Mouse (Mus musculus): ENCODE measurements around the gene Olfr221. TPM values are rescaled to one million over a fixed set of nuclear protein-coding genes. Genes with fewer than 3 reads are reported as not detected.

The Olfr221 gene
- polyA plus RNA-seq, 1 experiment from 2014 or later: not detected

GRCm38 (mm10) chr14:52009361-52009760, 32.9 kb downstream of the Olfr221 start:
- TF ChIP-seq CTCF (IDR thresholded peaks at IDR 0.05; ENCODE audit: low read depth) (no peak), EP300 (IDR thresholded peaks at IDR 0.05; ENCODE audit: low read depth) (no peak)
- no peak overlapping the region for H3K27ac ChIP-seq (ENCODE audit: low read depth)
- H3K27me3 ChIP-seq (ENCODE audit: insufficient read depth, low read length): no peaks in the 10 kb centered on the region
- H3K36me3 ChIP-seq (replicated peaks; ENCODE audit: insufficient read depth, low read length): peaks cover 28% of the 10 kb centered on the region
- no peak overlapping the region for H3K4me2 ChIP-seq (ENCODE audit: low read depth, low read length)
- WGBS (ENCODE audit: insufficient replicate concordance): 80% methylated on average over 26 of the region's 26 CpGs
- no peak overlapping the region for H3K9ac ChIP-seq (replicated peaks)
- DNase-seq (no peak), ATAC-seq (no peak)
- H3K4me3 ChIP-seq (ENCODE audit: low read depth, low read length): no peak overlapping the region
- H3K4me1 ChIP-seq (ENCODE audit: insufficient read depth): peaks cover 8% of the 10 kb centered on the region
- no peaks in the 10 kb centered on the region for H3K9me3 ChIP-seq (ENCODE audit: low read length)

GRCm38 (mm10) chr14:52008321-52009203, 33.7 kb downstream of the Olfr221 start:
- H3K27ac ChIP-seq (ENCODE audit: low read depth): no peak overlapping the region
- no peaks in the 10 kb centered on the region for H3K27me3 ChIP-seq (ENCODE audit: insufficient read depth, low read length)
- H3K4me3 ChIP-seq (ENCODE audit: low read depth, low read length): no peak overlapping the region
- 56% methylated on average over 38 of the region's 38 CpGs for WGBS (ENCODE audit: insufficient replicate concordance)
- H3K4me2 ChIP-seq (ENCODE audit: low read depth, low read length): no peak overlapping the region
- no peak overlapping the region for H3K9ac ChIP-seq (replicated peaks)
- peak; percentile 90 for ATAC-seq
- TF ChIP-seq CTCF (IDR thresholded peaks at IDR 0.05; ENCODE audit: low read depth): peak; percentile 100
- no peak for TF ChIP-seq EP300 (IDR thresholded peaks at IDR 0.05; ENCODE audit: low read depth)
- no peaks in the 10 kb centered on the region for H3K9me3 ChIP-seq (ENCODE audit: low read length)
- H3K36me3 ChIP-seq (replicated peaks; ENCODE audit: insufficient read depth, low read length): peaks cover 28% of the 10 kb centered on the region
- peak; percentile 93 for DNase-seq
- peaks cover 8% of the 10 kb centered on the region for H3K4me1 ChIP-seq (ENCODE audit: insufficient read depth)

DNA sequence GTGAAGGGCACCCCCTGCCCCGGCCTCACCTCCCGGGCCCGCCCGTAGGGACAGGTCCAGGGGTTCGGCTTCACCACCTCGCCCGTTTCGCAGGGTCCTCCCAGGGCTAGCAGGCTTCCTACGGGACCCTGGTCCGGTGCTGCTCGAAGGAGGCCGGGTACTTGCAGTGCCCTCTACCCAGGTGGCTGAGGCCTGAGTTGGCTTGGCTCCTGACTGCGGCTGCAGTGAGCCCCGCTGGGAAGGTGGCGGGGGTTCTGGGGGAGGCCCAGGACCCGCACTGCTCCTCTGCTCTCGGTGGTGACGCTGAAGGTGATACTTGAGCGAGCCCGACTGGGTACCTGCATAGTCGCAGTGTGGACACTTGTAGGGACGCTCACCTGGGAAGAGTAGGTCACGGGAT, 35.5 kb downstream of the Olfr221 start:
- Histone ChIP-seq H3K36me3 (replicated peaks; ENCODE audit: insufficient read depth, low read length) (peaks cover 28% of the 10 kb centered on the region), H3K4me3 (ENCODE audit: low read depth, low read length) (no peak overlapping the region), H3K4me2 (ENCODE audit: low read depth, low read length) (no peak overlapping the region), H3K9ac (replicated peaks) (no peak overlapping the region), H3K9me3 (ENCODE audit: low read length) (no peaks in the 10 kb centered on the region), H3K27me3 (ENCODE audit: insufficient read depth, low read length) (no peaks in the 10 kb centered on the region), H3K27ac (ENCODE audit: low read depth) (no peak overlapping the region), H3K4me1 (ENCODE audit: insufficient read depth) (peaks cover 8% of the 10 kb centered on the region)
- whole genome bisulfite sequencing (ENCODE audit: insufficient replicate concordance): 95% methylated on average over 23 of the region's 23 CpGs
- ATAC-seq (no peak), DNase-seq (no peak)
- no peak for TF ChIP-seq CTCF (IDR thresholded peaks at IDR 0.05; ENCODE audit: low read depth)
- no peak for TF ChIP-seq EP300 (IDR thresholded peaks at IDR 0.05; ENCODE audit: low read depth)

DNA sequence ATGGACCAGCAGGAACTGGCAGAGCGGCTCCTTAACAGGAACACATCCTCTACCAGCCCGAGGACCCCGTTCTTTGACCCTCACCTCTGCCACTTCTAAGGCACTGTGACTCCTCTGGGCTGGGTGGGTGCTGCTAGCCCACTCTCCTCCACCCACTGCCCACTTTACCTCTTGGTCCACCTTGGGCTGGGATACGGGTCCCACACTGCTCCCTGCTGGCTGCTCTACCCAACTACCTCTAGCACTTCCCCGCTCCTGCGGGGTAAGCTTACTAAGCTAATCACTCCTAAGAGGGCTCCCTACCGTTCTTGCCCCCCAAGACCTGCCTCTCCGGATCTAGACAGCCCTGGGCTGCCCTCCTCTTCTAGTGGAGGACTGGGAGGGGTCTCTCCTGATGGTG, 36.0 kb downstream of the Olfr221 start:
- no peak overlapping the region for H3K4me3 ChIP-seq (ENCODE audit: low read depth, low read length)
- H3K36me3 ChIP-seq (replicated peaks; ENCODE audit: insufficient read depth, low read length): peaks cover 28% of the 10 kb centered on the region
- WGBS (ENCODE audit: insufficient replicate concordance): 84% methylated on average over 8 of the region's 8 CpGs

DNA sequence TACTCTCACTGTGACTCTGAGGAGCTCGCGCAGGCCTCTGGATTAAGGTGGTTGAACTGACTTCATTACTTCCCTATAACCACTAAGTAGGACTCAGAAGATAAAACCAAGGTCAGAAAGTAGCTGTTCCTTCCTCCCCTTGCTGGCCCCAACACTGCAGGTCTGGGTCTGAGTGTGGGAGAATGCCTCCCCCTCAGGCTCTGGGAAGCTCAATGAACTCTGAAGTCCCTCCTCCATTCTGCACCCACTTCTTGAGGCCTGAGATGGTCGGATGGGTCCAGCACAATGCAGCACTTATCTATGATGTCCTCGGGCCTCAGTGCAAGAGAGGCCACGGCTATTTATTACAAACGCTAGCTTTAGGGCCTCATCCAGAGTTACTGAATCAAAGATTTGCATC, 36.6 kb downstream of the Olfr221 start:
- H3K36me3 ChIP-seq (replicated peaks; ENCODE audit: insufficient read depth, low read length): peaks cover 33% of the 10 kb centered on the region
- no peak overlapping the region for H3K4me3 ChIP-seq (ENCODE audit: low read depth, low read length)
- WGBS (ENCODE audit: insufficient replicate concordance): 78% methylated on average over 6 of the region's 6 CpGs

More for the DNA sequence above, 36.0 kb downstream of the Olfr221 start:
- ATAC-seq (no peak), DNase-seq (peak; percentile 24)
- Histone ChIP-seq H3K9me3 (ENCODE audit: low read length) (no peaks in the 10 kb centered on the region), H3K27ac (ENCODE audit: low read depth) (no peak overlapping the region), H3K4me2 (ENCODE audit: low read depth, low read length) (no peak overlapping the region), H3K27me3 (ENCODE audit: insufficient read depth, low read length) (no peaks in the 10 kb centered on the region), H3K4me1 (ENCODE audit: insufficient read depth) (peaks cover 8% of the 10 kb centered on the region), H3K9ac (replicated peaks) (no peak overlapping the region)
- no peak for TF ChIP-seq EP300 (IDR thresholded peaks at IDR 0.05; ENCODE audit: low read depth)
- peak; percentile 42 for TF ChIP-seq CTCF (IDR thresholded peaks at IDR 0.05; ENCODE audit: low read depth)

DNA sequence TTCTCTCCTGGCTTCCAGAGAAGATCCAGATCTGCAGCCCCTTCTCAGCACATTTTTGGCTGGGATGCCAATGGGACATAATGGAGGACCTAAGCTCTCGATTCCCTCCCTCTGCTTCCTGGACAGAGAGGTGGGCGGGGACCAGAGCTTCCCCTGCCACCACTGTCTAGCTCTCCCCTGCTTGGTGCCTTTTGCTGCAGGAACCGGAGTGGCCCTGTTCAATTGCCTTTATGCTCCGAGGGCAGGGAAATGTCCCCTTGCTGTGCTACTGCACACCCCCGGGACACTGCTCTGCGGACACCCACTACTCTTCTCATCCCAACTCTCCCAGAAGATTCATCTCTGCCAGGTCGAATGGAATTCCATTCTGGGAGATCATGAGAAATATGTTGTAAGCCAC, 37.1 kb downstream of the Olfr221 start:
- Histone ChIP-seq H3K9me3 (ENCODE audit: low read length) (no peaks in the 10 kb centered on the region), H3K4me2 (ENCODE audit: low read depth, low read length) (no peak overlapping the region), H3K9ac (replicated peaks) (no peak overlapping the region), H3K27me3 (ENCODE audit: insufficient read depth, low read length) (no peaks in the 10 kb centered on the region), H3K36me3 (replicated peaks; ENCODE audit: insufficient read depth, low read length) (peaks cover 34% of the 10 kb centered on the region), H3K27ac (ENCODE audit: low read depth) (no peak overlapping the region), H3K4me1 (ENCODE audit: insufficient read depth) (peaks cover 4% of the 10 kb centered on the region; the same call in 1 of the 2 replicates), H3K4me3 (ENCODE audit: low read depth, low read length) (no peak overlapping the region)
- TF ChIP-seq EP300 (IDR thresholded peaks at IDR 0.05; ENCODE audit: low read depth) (no peak), CTCF (IDR thresholded peaks at IDR 0.05; ENCODE audit: low read depth) (no peak)
- DNase-seq (peak; percentile 9), ATAC-seq (no peak)
- 76% methylated on average over 7 of the region's 7 CpGs for WGBS (ENCODE audit: insufficient replicate concordance)

More for the DNA sequence above, 36.6 kb downstream of the Olfr221 start:
- ATAC-seq (no peak), DNase-seq (peak; percentile 12)
- Histone ChIP-seq H3K9ac (replicated peaks) (no peak overlapping the region), H3K4me2 (ENCODE audit: low read depth, low read length) (no peak overlapping the region), H3K9me3 (ENCODE audit: low read length) (no peaks in the 10 kb centered on the region), H3K4me1 (ENCODE audit: insufficient read depth) (peaks cover 4% of the 10 kb centered on the region), H3K27ac (ENCODE audit: low read depth) (no peak overlapping the region), H3K27me3 (ENCODE audit: insufficient read depth, low read length) (no peaks in the 10 kb centered on the region)
- TF ChIP-seq EP300 (IDR thresholded peaks at IDR 0.05; ENCODE audit: low read depth) (no peak), CTCF (IDR thresholded peaks at IDR 0.05; ENCODE audit: low read depth) (no peak)

Data from liver, postnatal 0 days (tissue).